Mouse (Mus musculus) liver, embryonic 11.5 days (tissue): ENCODE measurements around the gene Cxcl14. TPM values are rescaled to one million over a fixed set of nuclear protein-coding genes. Genes with fewer than 3 reads are reported as not detected.

ENCODE experiments used
- ATAC-seq: fragments of 200-750 bp; cut with Nextera tagmentation; replicated peaks from 2 replicates; pipeline ENCODE4 v1.8.0; 2017; ENCODE audit warnings: moderate number of reproducible peaks, mild to moderate bottlenecking, moderate TSS enrichment, moderate library complexity; ENCODE audit not compliant: low FRiP score
- DNase-seq: peaks from one replicate; pipeline ENCODE4 v3.0.0-alpha.2; 2017; ENCODE audit warnings: low spot score
- H3K27ac ChIP-seq: fragments of 300-500 bp; sonication (generic); 2 replicates; pipeline ENCODE4 v1.5.1; 2014; ENCODE audit warnings: mild to moderate bottlenecking, low read depth, low read length, control low read depth
- H3K27me3 ChIP-seq: fragments of 300-500 bp; sonication (generic); replicated peaks from 2 replicates; pipeline ENCODE4 v1.6.1; 2014; ENCODE audit warnings: low read length, mixed read lengths; ENCODE audit not compliant: control insufficient read depth, insufficient read depth
- H3K36me3 ChIP-seq: fragments of 300-500 bp; sonication (generic); 2 replicates; pipeline ENCODE4 v1.6.1; 2014; ENCODE audit warnings: mild to moderate bottlenecking, low read length, moderate library complexity, mixed read lengths; ENCODE audit not compliant: control insufficient read depth, insufficient read depth
- H3K4me1 ChIP-seq: fragments of 300-500 bp; sonication (generic); replicated peaks from 2 replicates; pipeline ENCODE4 v1.6.1; 2014; ENCODE audit warnings: low read length, mixed read lengths; ENCODE audit not compliant: control insufficient read depth, insufficient read depth
- H3K4me2 ChIP-seq: fragments of 300-500 bp; sonication (generic); 2 replicates; pipeline ENCODE4 v1.6.1; 2014; ENCODE audit warnings: mild to moderate bottlenecking, control low read depth, moderate library complexity
- H3K4me3 ChIP-seq: fragments of 300-500 bp; sonication (generic); 2 replicates; pipeline ENCODE4 v1.5.1; 2014; ENCODE audit warnings: low read depth, low read length, control low read depth
- H3K9ac ChIP-seq: fragments of 300-500 bp; sonication (generic); 2 replicates; pipeline ENCODE4 v1.6.1; 2014; ENCODE audit warnings: low read depth, low read length, control low read depth
- H3K9me3 ChIP-seq: fragments of 300-500 bp; sonication (generic); 2 replicates; pipeline ENCODE4 v1.6.1; 2016; ENCODE audit warnings: low read length, inconsistent platforms, mixed read lengths; ENCODE audit not compliant: control insufficient read depth
- WGBS: fragments of 180-500 bp; shearing (Covaris S2); extraction: QIAGEN DNeasy Blood & Tissue Kit; methylation state at CpG from one replicate; pipeline ENCODE4 v1.1.7; 2014; 5-methylcytosine and 5-hydroxymethylcytosine counted together
- polyA plus RNA-seq: library from polyadenylated mRNA; unstranded; fragments of >200 nt; fragmentation: Nextera tagmentation; extraction: Ambion mirVana; gene quantifications from 2 replicates; pipeline ENCODE4 v1.2.1, GENCODE M21; 2014

Cxcl14 gene
- polyA plus RNA-seq, 1 experiment from 2014 or later = 5.9 TPM

DNA sequence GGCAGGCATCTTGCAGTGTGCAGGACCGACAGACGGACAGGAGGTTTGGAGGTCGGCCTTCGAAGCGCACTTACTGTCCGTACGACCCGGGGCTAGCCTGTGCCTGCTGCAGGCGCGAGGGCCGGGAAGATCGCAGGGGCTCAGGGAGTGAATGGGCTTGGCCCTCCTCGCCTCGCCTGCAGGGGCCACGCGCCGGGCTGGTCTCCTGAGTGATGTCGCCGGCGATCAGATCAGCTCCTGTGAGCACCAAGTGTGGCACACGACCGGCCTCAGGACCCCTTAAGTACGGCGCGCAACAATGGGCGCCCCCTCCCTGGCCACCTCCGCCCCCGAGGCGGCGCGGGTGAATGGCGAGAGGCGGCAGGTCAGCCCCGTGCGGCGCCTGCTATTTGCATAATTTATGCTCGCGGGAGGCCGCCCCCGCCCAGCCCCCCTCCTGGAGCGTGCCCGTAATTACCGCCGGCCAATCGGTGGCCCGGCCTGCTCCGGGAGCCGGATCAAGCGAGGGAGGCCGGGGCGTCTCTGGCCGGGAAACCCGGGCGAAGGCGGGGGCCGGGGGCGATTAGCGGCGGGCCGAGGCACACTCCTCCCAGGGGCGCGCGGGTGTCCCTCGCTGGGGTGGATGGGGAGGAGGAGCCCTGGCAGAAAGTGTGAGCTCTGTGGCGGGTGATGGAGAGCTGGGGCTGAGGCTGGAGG lies 44.3 kb downstream of the Cxcl14 start, which contains the start of gene Neurog1:
Gene Neurog1, minus strand, starts transcription at position 240 of the 696 bp plus-strand sequence.
- peaks cover 99% of the 10 kb centered on the region for H3K27me3 ChIP-seq
- peak within 1 kb of the TSS; percentile 28; the same call in 1 of the 2 replicates for H3K4me3 ChIP-seq
- H3K9me3 ChIP-seq = no peaks in the 10 kb centered on the region
- DNase-seq (no peak), ATAC-seq (no peak)
- no peaks in the 10 kb centered on the region for H3K4me1 ChIP-seq
- H3K4me2 ChIP-seq = peak within 1 kb of the TSS; percentile 48
- WGBS = 1% methylated on average over 64 of the region's 65 CpGs
- no peaks in the 10 kb centered on the region for H3K36me3 ChIP-seq
- H3K9ac ChIP-seq = no peak within 1 kb of the TSS
- no peak within 1 kb of the TSS for H3K27ac ChIP-seq

GRCm38 (mm10) chr13:56251176-56251923 lies 45.0 kb downstream of the Cxcl14 start:
- no peak for ATAC-seq
- peak overlapping the region; percentile 48; the same call in 1 of the 2 replicates for H3K4me2 ChIP-seq
- H3K4me1 ChIP-seq = no peaks in the 10 kb centered on the region
- H3K9me3 ChIP-seq = no peaks in the 10 kb centered on the region
- DNase-seq = no peak
- 3% methylated on average over 59 of the region's 59 CpGs for WGBS
- H3K36me3 ChIP-seq = no peaks in the 10 kb centered on the region
- no peak overlapping the region for H3K27ac ChIP-seq
- no peak overlapping the region for H3K4me3 ChIP-seq
- H3K27me3 ChIP-seq = peaks cover 99% of the 10 kb centered on the region
- H3K9ac ChIP-seq = no peak overlapping the region

- Histone ChIP-seq H3K9ac (no peak overlapping the region), H3K9me3 (no peaks in the 10 kb centered on the region), H3K4me1 (no peaks in the 10 kb centered on the region), H3K27ac (no peak overlapping the region), H3K4me3 (no peak overlapping the region), H3K4me2 (no peak overlapping the region), H3K36me3 (no peaks in the 10 kb centered on the region), H3K27me3 (peaks cover 98% of the 10 kb centered on the region)
- 8% methylated on average over 14 of the region's 14 CpGs for WGBS
- no peak for DNase-seq
- no peak for ATAC-seq
Observed at GRCm38 (mm10) chr13:56250551-56251161, 45.7 kb downstream of the Cxcl14 start.

GRCm38 (mm10) chr13:56249593-56250341 lies 46.6 kb downstream of the Cxcl14 start:
- no peak for ATAC-seq
- no peak overlapping the region for H3K4me3 ChIP-seq
- H3K27me3 ChIP-seq = peaks cover 90% of the 10 kb centered on the region
- WGBS = 4% methylated on average over 13 of the region's 13 CpGs
- H3K4me1 ChIP-seq = no peaks in the 10 kb centered on the region
- H3K27ac ChIP-seq = no peak overlapping the region
- no peaks in the 10 kb centered on the region for H3K9me3 ChIP-seq
- H3K4me2 ChIP-seq = no peak overlapping the region
- H3K36me3 ChIP-seq = no peaks in the 10 kb centered on the region
- no peak overlapping the region for H3K9ac ChIP-seq
- DNase-seq = no peak

DNA sequence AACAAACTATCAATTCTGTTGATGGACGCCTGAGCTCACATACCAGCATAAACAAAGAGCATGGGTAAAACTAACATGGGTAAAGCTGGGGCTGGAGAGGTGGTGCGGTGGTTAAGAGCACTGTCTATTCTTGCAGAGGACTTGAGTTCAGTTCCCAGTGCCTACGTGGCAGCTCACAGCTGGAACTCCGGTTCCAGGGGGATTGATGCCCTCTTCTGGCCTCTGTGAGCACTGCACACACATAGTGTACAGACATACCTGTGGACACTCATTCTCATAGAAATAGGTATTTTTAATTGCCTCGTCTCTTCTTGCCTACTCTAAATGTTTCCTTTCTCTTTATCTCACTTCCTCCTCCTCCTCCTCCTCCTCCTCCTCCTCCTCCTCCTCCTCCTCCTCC lies 53.2 kb downstream of the Cxcl14 start:
- no peak for ATAC-seq
- Histone ChIP-seq H3K4me3 (no peak overlapping the region), H3K9ac (no peak overlapping the region), H3K4me2 (no peak overlapping the region), H3K27me3 (peaks cover 23% of the 10 kb centered on the region), H3K27ac (no peak overlapping the region), H3K36me3 (no peaks in the 10 kb centered on the region), H3K4me1 (no peaks in the 10 kb centered on the region), H3K9me3 (peaks cover 3% of the 10 kb centered on the region; the same call in 1 of the 2 replicates)
- 78% methylated on average over 5 of the region's 5 CpGs for WGBS
- DNase-seq = no peak

GRCm38 (mm10) chr13:56240012-56240770 lies 56.2 kb downstream of the Cxcl14 start:
- Histone ChIP-seq H3K4me2 (no peak overlapping the region), H3K27me3 (peaks cover 10% of the 10 kb centered on the region), H3K9me3 (peaks cover 3% of the 10 kb centered on the region; the same call in 1 of the 2 replicates), H3K4me3 (no peak overlapping the region), H3K27ac (no peak overlapping the region), H3K4me1 (no peaks in the 10 kb centered on the region), H3K9ac (no peak overlapping the region), H3K36me3 (no peaks in the 10 kb centered on the region)
- ATAC-seq (no peak), DNase-seq (no peak)
- 67% methylated on average over 16 of the region's 16 CpGs for WGBS
